Comparison of ENCODE assay signal across 13 mouse cellular contexts in the genomic region with DNA sequence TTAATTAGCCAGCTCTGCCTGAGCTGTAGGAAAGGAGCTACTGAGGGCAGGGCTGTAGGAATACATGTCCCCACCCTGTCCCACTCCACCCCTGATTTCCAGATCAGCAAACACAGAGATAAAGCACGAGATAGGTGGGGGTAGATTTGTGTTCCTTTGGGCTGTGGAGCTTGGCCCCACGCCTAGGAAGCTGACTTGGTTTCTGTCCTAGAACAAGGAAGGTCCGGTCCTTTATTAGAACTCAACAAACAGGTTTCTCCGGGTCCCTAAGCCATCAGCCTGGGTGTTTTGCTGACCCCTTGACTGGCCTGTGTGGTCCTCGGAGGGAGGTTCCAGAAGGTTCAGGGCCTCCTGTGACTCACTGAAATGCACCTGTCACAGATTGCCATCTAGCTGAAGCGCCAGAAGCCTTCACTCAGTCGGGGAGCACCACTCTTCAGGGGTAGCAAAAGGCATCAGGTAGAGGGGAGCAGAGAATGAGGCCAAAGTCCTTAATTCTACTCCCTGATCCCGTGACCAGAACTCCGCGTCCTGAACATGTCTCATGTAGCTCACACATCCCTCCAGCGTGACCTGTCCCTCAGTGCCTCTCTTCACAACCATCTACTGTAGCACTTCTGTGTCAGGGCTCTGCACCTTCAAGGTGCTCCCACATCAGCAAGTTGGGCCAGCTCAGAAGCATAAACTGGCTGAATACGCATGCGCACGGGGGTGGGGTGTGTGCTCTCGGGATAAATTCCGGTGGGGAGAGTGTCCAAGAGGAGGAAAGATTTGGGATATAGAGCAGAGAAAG. TPM values are rescaled to one million over a fixed set of nuclear protein-coding genes. Genes with fewer than 3 reads are reported as not detected.
DNase-seq lines count a peak whose midpoint lies in the region; ATAC-seq and TF ChIP-seq lines count a peak whose summit lies in the region.
"Had no signal": no experiment of that assay in that cellular context is flagged by ENCODE, and none has a peak within 500 bp of the region (broad histone marks: within the 10 kb centered on the region; RNA-seq: fewer than 3 reads in every experiment).

No protein-coding gene starts in this region.

- H3K9me3 ChIP-seq in stomach, embryonic 14.5 days (ENCODE audit: control insufficient read depth, low read depth, low read length): no peaks in the 10 kb centered on the region
- no peaks in the 10 kb centered on the region for H3K9me3 ChIP-seq in midbrain, embryonic 15.5 days

- no peak overlapping the region for H3K4me2 ChIP-seq in stomach, embryonic 14.5 days (replicated peaks; ENCODE audit: low read depth, low read length)
- no peak overlapping the region for H3K4me2 ChIP-seq in midbrain, embryonic 15.5 days

- intact Hi-C loops in left cerebral cortex, adult 2 months (cut with DNase I): no loop called here
- intact Hi-C loops in left cerebral cortex, postnatal 36 days (cut with DNase I): no loop called here

- no peak for DNase-seq in left cerebral cortex, adult 2 months (ENCODE audit: extremely low spot score in 1 of 2, low spot score in 2 of 2)
- no peak for DNase-seq in left cerebral cortex, postnatal 36 days (ENCODE audit: low spot score in 2 of 2)
- DNase-seq in kidney, adult 18-20 months: peak; percentile 45
- peak; percentile 83 to 90 for DNase-seq in lung, adult 18-20 months
- DNase-seq in spleen, adult 12 weeks (ENCODE audit: low spot score): no peak
- no peak for DNase-seq in right cerebral cortex, adult 18-20 months
- DNase-seq: right cerebral cortex, postnatal 4 days had no signal

- no peak overlapping the region for H3K4me3 ChIP-seq in left cerebral cortex, adult 2 months
- H3K4me3 ChIP-seq in stomach, embryonic 14.5 days (ENCODE audit: low read depth, low read length): no peak overlapping the region
- no peak overlapping the region for H3K4me3 ChIP-seq in midbrain, embryonic 15.5 days
- H3K4me3 ChIP-seq: erythroblast, embryonic 14.5 days had no signal

- ATAC-seq in stomach, embryonic 14.5 days (ENCODE audit: insufficient number of reproducible peaks, insufficient read depth, low FRiP score, low read depth): peak; percentile 83
- no peak for ATAC-seq in midbrain, embryonic 15.5 days (replicated peaks)
- ATAC-seq: hindbrain, embryonic 16.5 days had no signal

- H3K36me3 ChIP-seq in stomach, embryonic 14.5 days (ENCODE audit: control insufficient read depth, insufficient read depth, low read length): no peaks in the 10 kb centered on the region
- no peaks in the 10 kb centered on the region for H3K36me3 ChIP-seq in midbrain, embryonic 15.5 days (replicated peaks)
- H3K36me3 ChIP-seq: G1E had no signal

- H3K9ac ChIP-seq in stomach, embryonic 14.5 days (replicated peaks; ENCODE audit: low read depth, low read length): no peak overlapping the region
- H3K9ac ChIP-seq in midbrain, embryonic 15.5 days: no peak overlapping the region

- no peak for TF ChIP-seq CTCF in left cerebral cortex, adult 2 months (IDR thresholded peaks at IDR 0.05)

- 64% methylated on average over 16 of the region's 16 CpGs for WGBS in stomach, embryonic 14.5 days
- WGBS in midbrain, embryonic 15.5 days: 85% methylated on average over 16 of the region's 16 CpGs

- H3K27ac ChIP-seq in left cerebral cortex, adult 2 months: peak overlapping the region; percentile 75
- peak overlapping the region; percentile 87 for H3K27ac ChIP-seq in stomach, embryonic 14.5 days (ENCODE audit: low read length)
- no peak overlapping the region for H3K27ac ChIP-seq in midbrain, embryonic 15.5 days
- H3K27ac ChIP-seq: macrophage had no signal

- H3K4me1 ChIP-seq in stomach, embryonic 14.5 days (ENCODE audit: control insufficient read depth, insufficient read depth, low read length): peaks cover 10% of the 10 kb centered on the region
- H3K4me1 ChIP-seq in midbrain, embryonic 15.5 days: no peaks in the 10 kb centered on the region

- no peaks in the 10 kb centered on the region for H3K27me3 ChIP-seq in stomach, embryonic 14.5 days (ENCODE audit: control insufficient read depth, insufficient read depth, low read length)
- H3K27me3 ChIP-seq in midbrain, embryonic 15.5 days (replicated peaks): no peaks in the 10 kb centered on the region

RNA-seq across cellular contexts. Expression of gene Pllp, which starts 13.2 kb away (rescaled TPM):
- 10 to 100 TPM; 27.3 to 30.0 TPM for total RNA-seq in left cerebral cortex, adult 2 months (2021)
- total RNA-seq in left cerebral cortex, postnatal 36 days (2021): 10 to 100 TPM; 29.0 to 58.2 TPM
- polyA plus RNA-seq in stomach, embryonic 14.5 days (2014; fragmentation: Nextera tagmentation; extraction: Ambion mirVana): 65.6 and 70.4 TPM in 2 replicates
- 1.5 and 1.6 TPM in 2 replicates for polyA plus RNA-seq in midbrain, embryonic 15.5 days (2015; fragmentation: Nextera tagmentation; extraction: Ambion mirVana)
- polyA plus RNA-seq: erythroblast, embryonic 14.5 days; G1E; macrophage had no signal

RNA-seq across cellular contexts. Expression of gene Arl2bp, which starts 16.5 kb away (rescaled TPM):
- 100 to 1,000 TPM; 147 TPM for total RNA-seq in left cerebral cortex, adult 2 months (2021)
- total RNA-seq in left cerebral cortex, postnatal 36 days (2021): 100 to 1,000 TPM; 153 to 159 TPM
- polyA plus RNA-seq in stomach, embryonic 14.5 days (2014; fragmentation: Nextera tagmentation; extraction: Ambion mirVana): 49.7 and 60.6 TPM in 2 replicates
- polyA plus RNA-seq in midbrain, embryonic 15.5 days (2015; fragmentation: Nextera tagmentation; extraction: Ambion mirVana): 190 and 202 TPM in 2 replicates

Comparison
In these comparisons a context has a peak if more than half of its experiments do, and no peak if none do; other contexts are left out.
1. DNase-seq: peak in kidney, adult 18-20 months (single experiment) and lung, adult 18-20 months (2 of 2); none in left cerebral cortex, adult 2 months (0 of 2), left cerebral cortex, postnatal 36 days (0 of 2), spleen, adult 12 weeks (single experiment) and right cerebral cortex, adult 18-20 months (single experiment).